Mouse (Mus musculus): Measurements from ENCODE around the gene Rab33a.

Rab33a gene

GRCm38 (mm10) chrX:48518808-48519548 is at the start of gene Rab33a:
Gene Rab33a (plus strand): TSS chrX:48519285.
- CTCF ChIA-PET, result interaction anchor here (0.6 kb wide), 1 partner anchor 158 kb away, joined by 3 read pairs; no protein-coding TSS in a partner anchor

- CTCF ChIA-PET, result interaction anchor here (0.5 kb wide), 1 partner anchor 262 kb away, joined by 3 read pairs; no protein-coding TSS in a partner anchor
These were observed 38.0 kb upstream of the Rab33a start for GRCm38 (mm10) chrX:48481095-48481494.

- CTCF ChIA-PET, result no interaction called here
These were observed 37.4 kb upstream of the Rab33a start for GRCm38 (mm10) chrX:48481687-48482086.

- CTCF ChIA-PET, result no interaction called here
These were observed 25.3 kb upstream of the Rab33a start for GRCm38 (mm10) chrX:48493763-48494162.

GRCm38 (mm10) chrX:48513166-48513807 is 5.8 kb upstream of the Rab33a start, which contains the start of gene Aifm1:
Gene Aifm1 (minus strand): TSS chrX:48513563.
- CTCF ChIA-PET, result no interaction called here

- CTCF ChIA-PET, result no interaction called here
These were observed 5.3 kb upstream of the Rab33a start for GRCm38 (mm10) chrX:48513824-48514223.

- CTCF ChIA-PET, result no interaction called here
These were observed 776 bp upstream of the Rab33a start for GRCm38 (mm10) chrX:48518211-48518807.

GRCm38 (mm10) chrX:48519549-48520085 is 532 bp downstream of the Rab33a start:
- CTCF ChIA-PET, result no interaction called here

- CTCF ChIA-PET, result no interaction called here
These were observed 2.6 kb downstream of the Rab33a start for GRCm38 (mm10) chrX:48521651-48522050.

GRCm38 (mm10) chrX:48523512-48523911 is 4.4 kb downstream of the Rab33a start:
- CTCF ChIA-PET, result no interaction called here

GRCm38 (mm10) chrX:48525332-48525731 is 6.2 kb downstream of the Rab33a start:
- CTCF ChIA-PET, result no interaction called here

GRCm38 (mm10) chrX:48525866-48526265 is 6.8 kb downstream of the Rab33a start:
- CTCF ChIA-PET, result no interaction called here

- CTCF ChIA-PET, result interaction anchor here (0.6 kb wide), 1 partner anchor 245 kb away, joined by 3 read pairs; no protein-coding TSS in a partner anchor
These were observed 7.3 kb downstream of the Rab33a start for GRCm38 (mm10) chrX:48526435-48526834.

- CTCF ChIA-PET, result no interaction called here
These were observed 13.1 kb downstream of the Rab33a start for GRCm38 (mm10) chrX:48532175-48532574.
